Mouse (Mus musculus): ENCODE data around the gene Nol8. TPM values are rescaled to one million over a fixed set of nuclear protein-coding genes. Genes with fewer than 3 reads are reported as not detected.

Nol8 gene
- polyA plus RNA-seq (2012; rRNA removed) = 10.6 and 11.3 TPM in 2 replicates

DNA sequence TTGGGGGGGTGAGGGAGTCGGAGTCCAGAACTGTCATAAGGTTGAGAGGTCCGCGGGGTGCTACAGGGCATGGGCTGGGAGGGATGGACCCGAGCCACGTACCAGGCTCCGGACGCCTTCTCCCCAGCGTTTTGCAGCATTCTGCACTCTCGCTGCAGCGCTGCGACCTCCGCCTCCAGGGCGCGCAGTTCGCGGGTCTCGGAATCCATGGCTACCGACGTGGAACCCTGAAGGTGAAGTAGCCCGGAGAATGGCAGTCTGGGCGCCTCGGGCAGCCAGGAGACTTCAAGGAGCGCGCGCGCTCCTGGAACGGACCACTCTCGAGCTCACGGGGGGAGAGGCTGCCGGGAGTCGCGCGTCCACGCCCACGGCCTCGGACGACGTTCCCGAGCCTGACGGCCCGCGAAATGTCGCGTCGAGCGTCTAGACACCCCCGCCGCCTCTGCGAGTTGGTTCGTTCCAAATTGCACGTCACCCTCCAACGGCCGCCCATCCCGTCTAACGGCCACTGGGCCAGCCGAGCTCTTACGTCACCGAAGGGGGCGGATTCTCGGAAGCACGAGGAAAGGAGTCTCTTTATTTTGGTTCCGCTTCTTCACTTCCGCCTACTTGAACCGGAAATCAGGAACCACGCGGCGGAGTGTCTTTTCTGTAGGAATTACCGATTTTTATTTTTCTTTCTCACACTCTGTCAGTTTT, at the start of gene Nol8, which contains the start of gene Cenpp:
TSS of gene Nol8 (plus strand) at position 598 of the 699 bp plus-strand sequence.
TSS of gene Cenpp (minus strand) at position 305 of the 699 bp plus-strand sequence.
- no peaks in the 10 kb centered on the region for H3K4me1 ChIP-seq (ENCODE audit: control insufficient read depth, insufficient read depth, low read length)
- TF ChIP-seq POLR2A (IDR thresholded peaks at IDR 0.05; ENCODE audit: extremely low read depth, insufficient read depth, low read length) (no peak), CTCF (IDR thresholded peaks at IDR 0.05; ENCODE audit: extremely low read depth, insufficient read depth, low read length) (no peak)

DNA sequence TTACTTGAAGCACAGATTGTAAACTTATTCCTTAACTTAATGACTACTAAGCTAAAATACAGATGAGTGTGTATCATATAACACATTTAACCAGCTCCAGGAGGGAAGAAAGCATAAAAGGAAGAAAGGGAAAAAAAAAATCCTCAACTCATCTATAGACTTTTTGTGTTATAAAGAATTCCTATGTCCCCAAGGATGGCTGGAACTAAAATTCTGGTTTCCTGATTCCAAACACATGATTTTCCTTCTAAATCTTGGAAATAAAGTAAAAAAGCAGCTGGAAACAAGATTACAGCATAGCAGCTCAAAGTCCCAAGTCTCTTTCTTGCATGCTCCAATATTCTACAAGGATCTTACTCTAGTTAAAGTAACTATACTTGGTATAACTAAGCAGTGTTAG, 49.3 kb upstream of the Nol8 start:
- TF ChIP-seq POLR2A (IDR thresholded peaks at IDR 0.05; ENCODE audit: extremely low read depth, insufficient read depth, low read length) = no peak
- no peak for TF ChIP-seq CTCF (IDR thresholded peaks at IDR 0.05; ENCODE audit: extremely low read depth, insufficient read depth, low read length)
- Histone ChIP-seq H3K4me3 (ENCODE audit: insufficient read depth, low read length) (no peak overlapping the region), H3K4me1 (ENCODE audit: control insufficient read depth, insufficient read depth, low read length) (no peaks in the 10 kb centered on the region), H3K27ac (ENCODE audit: insufficient read depth, low read length) (no peak overlapping the region)

More for the DNA sequence above, at the start of gene Nol8, which contains the start of gene Cenpp:
- Histone ChIP-seq H3K4me3 (ENCODE audit: insufficient read depth, low read length) (peak within 1 kb of the TSS; percentile 48), H3K27ac (ENCODE audit: insufficient read depth, low read length) (no peak within 1 kb of the TSS)

DNA sequence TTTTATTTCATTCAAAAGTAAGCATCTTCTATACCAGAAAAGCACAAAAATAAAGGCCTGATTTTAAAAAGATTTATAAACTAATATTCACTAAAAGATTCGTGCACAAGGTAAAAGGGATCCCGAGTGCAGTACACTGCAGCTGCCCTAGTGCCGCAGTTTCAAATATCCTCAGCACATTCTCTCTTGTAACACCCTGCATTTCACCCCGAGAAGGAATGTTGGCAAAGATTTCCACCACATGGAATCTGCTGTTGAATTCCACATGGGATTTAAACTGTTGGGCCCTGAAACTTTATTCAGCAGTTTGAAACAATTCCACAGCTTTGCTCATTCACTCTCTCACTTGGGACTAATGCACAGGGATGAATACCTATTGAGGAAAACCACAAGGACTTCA, 45.2 kb upstream of the Nol8 start, which contains the start of gene Ogn:
TSS of gene Ogn (plus strand) at position 333 of the 400 bp plus-strand sequence.
- H3K4me1 ChIP-seq (ENCODE audit: control insufficient read depth, insufficient read depth, low read length) = no peaks in the 10 kb centered on the region
- TF ChIP-seq POLR2A (IDR thresholded peaks at IDR 0.05; ENCODE audit: extremely low read depth, insufficient read depth, low read length) (no peak), CTCF (IDR thresholded peaks at IDR 0.05; ENCODE audit: extremely low read depth, insufficient read depth, low read length) (no peak)
- no peak within 1 kb of the TSS for H3K27ac ChIP-seq (ENCODE audit: insufficient read depth, low read length)
- no peak within 1 kb of the TSS for H3K4me3 ChIP-seq (ENCODE audit: insufficient read depth, low read length)

DNA sequence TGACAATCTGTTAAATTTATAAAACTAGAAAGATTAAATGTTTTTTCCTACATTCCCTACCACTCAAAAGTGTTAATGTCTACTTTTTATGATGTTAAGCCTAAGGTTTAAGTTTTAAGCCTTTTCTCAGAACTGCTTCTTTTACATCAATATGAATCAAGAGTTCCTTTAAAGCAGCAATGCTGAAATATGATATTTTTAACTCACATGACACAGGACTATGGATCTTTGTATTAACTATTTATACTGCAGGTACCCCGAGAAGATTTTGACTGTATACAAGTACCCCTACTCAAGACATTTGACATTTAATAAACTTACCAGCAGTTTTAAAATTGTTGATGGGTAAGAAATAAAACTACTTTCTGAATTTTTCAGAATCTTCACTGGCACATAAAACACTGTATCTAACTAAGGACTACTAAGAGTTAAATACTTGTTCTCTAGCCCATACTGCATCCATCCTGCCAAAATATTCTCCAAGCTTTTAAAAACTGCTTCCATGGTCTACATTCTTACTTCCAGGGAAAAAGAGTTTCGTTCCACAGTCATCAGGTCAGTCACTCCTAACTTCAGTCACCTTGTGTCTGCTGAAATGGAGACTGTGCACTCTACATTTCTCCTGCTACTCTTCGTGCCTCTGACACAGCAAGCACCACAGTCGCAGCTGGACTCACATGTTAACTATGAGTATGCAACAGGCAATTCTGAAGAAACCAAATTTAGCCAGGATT, 44.1 kb upstream of the Nol8 start:
- Histone ChIP-seq H3K4me3 (ENCODE audit: insufficient read depth, low read length) (no peak overlapping the region), H3K27ac (ENCODE audit: insufficient read depth, low read length) (no peak overlapping the region), H3K4me1 (ENCODE audit: control insufficient read depth, insufficient read depth, low read length) (no peaks in the 10 kb centered on the region)
- no peak for TF ChIP-seq POLR2A (IDR thresholded peaks at IDR 0.05; ENCODE audit: extremely low read depth, insufficient read depth, low read length)
- TF ChIP-seq CTCF (IDR thresholded peaks at IDR 0.05; ENCODE audit: extremely low read depth, insufficient read depth, low read length) = no peak

DNA sequence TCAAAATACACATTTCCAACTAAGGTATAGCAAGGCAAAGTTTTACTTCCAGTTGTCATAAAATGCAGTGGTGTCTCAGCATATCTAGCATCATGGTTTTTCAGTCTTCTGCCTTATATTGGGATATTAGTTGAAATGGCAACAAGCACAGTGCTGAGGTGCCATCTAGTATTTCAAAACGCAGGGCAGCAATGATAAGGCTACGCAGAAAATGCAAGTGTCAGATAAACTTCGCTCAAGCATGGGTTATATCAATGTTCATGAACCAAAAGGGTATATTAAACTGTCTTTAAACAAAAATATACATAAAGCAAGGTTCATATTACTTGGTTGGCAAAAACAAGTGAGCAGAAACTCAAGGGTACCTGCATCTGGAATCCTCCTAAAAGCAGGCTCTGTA, 35.9 kb upstream of the Nol8 start:
- Histone ChIP-seq H3K4me3 (ENCODE audit: insufficient read depth, low read length) (no peak overlapping the region), H3K4me1 (ENCODE audit: control insufficient read depth, insufficient read depth, low read length) (no peaks in the 10 kb centered on the region), H3K27ac (ENCODE audit: insufficient read depth, low read length) (no peak overlapping the region)
- TF ChIP-seq POLR2A (IDR thresholded peaks at IDR 0.05; ENCODE audit: extremely low read depth, insufficient read depth, low read length) (no peak), CTCF (IDR thresholded peaks at IDR 0.05; ENCODE audit: extremely low read depth, insufficient read depth, low read length) (no peak)

DNA sequence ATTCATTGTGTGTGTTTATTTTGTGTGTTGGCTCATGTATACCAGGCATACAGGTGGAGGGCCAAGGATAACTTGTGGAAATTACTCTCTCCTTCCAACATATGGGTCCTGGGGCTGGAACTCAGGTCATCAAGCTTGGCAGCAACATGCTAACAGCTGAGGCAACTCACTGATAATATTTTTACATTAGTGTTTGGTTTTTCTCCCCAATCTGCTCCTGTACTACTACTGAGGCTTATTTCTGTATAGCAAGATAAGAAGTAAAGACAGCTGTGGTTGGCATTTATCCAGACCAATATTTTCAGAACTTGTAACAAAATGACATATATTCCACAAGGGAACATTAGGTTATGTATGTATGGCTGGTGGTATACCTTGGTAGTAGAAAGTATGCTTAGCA, 34.5 kb upstream of the Nol8 start:
- no peaks in the 10 kb centered on the region for H3K4me1 ChIP-seq (ENCODE audit: control insufficient read depth, insufficient read depth, low read length)
- TF ChIP-seq CTCF (IDR thresholded peaks at IDR 0.05; ENCODE audit: extremely low read depth, insufficient read depth, low read length) = no peak
- TF ChIP-seq POLR2A (IDR thresholded peaks at IDR 0.05; ENCODE audit: extremely low read depth, insufficient read depth, low read length) = no peak
- no peak overlapping the region for H3K4me3 ChIP-seq (ENCODE audit: insufficient read depth, low read length)
- H3K27ac ChIP-seq (ENCODE audit: insufficient read depth, low read length) = no peak overlapping the region

DNA sequence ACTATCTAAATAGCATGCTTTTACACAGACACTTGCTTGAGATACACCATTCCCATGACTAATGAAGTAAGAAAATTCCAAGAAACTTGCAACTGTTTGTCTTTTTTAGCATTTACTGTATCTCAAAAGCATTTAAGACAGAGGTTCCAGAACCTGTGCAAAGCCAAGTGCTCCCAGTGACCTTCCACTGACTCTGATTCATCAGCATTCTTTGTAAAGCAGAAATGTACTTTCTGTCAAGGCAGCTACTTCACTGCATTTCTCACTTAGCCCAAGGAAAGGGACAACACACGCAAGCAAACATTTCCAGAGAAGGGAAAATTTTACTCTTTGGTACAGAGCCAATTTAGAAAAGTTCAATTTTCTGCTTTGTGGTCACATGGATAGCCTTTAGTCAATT, 29.7 kb upstream of the Nol8 start:
- H3K4me1 ChIP-seq (ENCODE audit: control insufficient read depth, insufficient read depth, low read length) = no peaks in the 10 kb centered on the region
- TF ChIP-seq POLR2A (IDR thresholded peaks at IDR 0.05; ENCODE audit: extremely low read depth, insufficient read depth, low read length) (no peak), CTCF (IDR thresholded peaks at IDR 0.05; ENCODE audit: extremely low read depth, insufficient read depth, low read length) (no peak)
- H3K27ac ChIP-seq (ENCODE audit: insufficient read depth, low read length) = no peak overlapping the region
- no peak overlapping the region for H3K4me3 ChIP-seq (ENCODE audit: insufficient read depth, low read length)

DNA sequence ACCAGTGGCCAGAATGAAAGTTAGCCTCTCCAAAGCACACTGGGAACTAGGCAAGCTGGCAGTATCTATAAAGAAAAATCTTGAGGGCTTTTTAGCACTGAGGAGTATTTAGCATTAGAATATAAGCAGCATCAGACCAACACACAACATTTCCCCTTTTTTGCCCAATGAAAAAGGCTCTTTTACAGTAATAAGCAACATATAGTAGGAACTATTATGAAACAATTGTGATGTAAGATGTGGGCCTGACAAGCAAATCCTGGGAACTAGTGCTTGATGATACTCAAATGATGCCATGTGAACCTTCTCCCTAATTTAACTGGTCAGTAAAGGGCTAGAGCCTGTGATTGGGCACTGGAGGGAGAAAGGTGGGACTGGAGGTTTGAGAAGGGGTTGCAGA, 24.7 kb upstream of the Nol8 start:
- H3K4me3 ChIP-seq (ENCODE audit: insufficient read depth, low read length) = no peak overlapping the region
- H3K27ac ChIP-seq (ENCODE audit: insufficient read depth, low read length) = no peak overlapping the region
- H3K4me1 ChIP-seq (ENCODE audit: control insufficient read depth, insufficient read depth, low read length) = no peaks in the 10 kb centered on the region
- no peak for TF ChIP-seq CTCF (IDR thresholded peaks at IDR 0.05; ENCODE audit: extremely low read depth, insufficient read depth, low read length)
- TF ChIP-seq POLR2A (IDR thresholded peaks at IDR 0.05; ENCODE audit: extremely low read depth, insufficient read depth, low read length) = no peak

DNA sequence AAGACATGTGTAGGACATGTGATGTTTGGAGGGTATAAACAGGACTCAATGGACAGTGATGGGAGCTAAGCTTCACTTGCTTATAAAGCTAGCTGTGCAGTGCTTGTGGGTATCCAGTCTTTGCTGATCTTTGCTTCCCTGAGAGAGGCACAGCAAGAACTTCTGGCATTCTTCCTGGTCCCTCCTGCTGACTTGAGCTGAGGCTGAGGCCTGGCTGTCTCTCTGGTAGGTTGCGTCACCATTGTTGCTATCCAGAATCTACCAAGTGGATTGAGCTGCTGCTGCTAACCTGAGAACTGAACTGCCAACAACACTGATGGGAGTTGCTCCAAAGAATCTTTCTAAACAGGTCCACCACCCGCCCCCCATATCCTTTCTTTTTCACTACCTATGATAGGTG, 23.8 kb upstream of the Nol8 start:
- Histone ChIP-seq H3K4me3 (ENCODE audit: insufficient read depth, low read length) (no peak overlapping the region), H3K4me1 (ENCODE audit: control insufficient read depth, insufficient read depth, low read length) (no peaks in the 10 kb centered on the region), H3K27ac (ENCODE audit: insufficient read depth, low read length) (no peak overlapping the region)
- TF ChIP-seq CTCF (IDR thresholded peaks at IDR 0.05; ENCODE audit: extremely low read depth, insufficient read depth, low read length) = no peak
- no peak for TF ChIP-seq POLR2A (IDR thresholded peaks at IDR 0.05; ENCODE audit: extremely low read depth, insufficient read depth, low read length)

DNA sequence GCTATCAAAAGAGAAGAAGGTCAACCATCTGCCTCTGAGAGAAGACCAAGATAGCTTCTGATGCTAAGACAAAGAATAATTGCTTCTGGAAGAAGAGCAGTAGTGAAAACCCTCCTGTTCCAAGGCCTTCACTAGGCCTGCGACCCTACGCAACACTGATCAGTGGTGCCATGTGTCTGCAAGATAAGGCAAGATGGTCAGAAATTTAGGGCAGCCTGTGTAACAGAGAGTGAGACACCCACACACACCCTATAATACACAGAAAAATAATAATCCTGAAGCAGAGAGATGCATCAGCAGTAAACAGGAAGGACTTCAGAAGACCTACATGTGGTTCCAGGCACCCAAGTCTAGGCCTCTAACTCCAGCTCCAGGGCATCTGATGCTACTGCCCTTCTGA, 12.9 kb upstream of the Nol8 start:
- Histone ChIP-seq H3K27ac (ENCODE audit: insufficient read depth, low read length) (no peak overlapping the region), H3K4me1 (ENCODE audit: control insufficient read depth, insufficient read depth, low read length) (no peaks in the 10 kb centered on the region), H3K4me3 (ENCODE audit: insufficient read depth, low read length) (no peak overlapping the region)
- no peak for TF ChIP-seq CTCF (IDR thresholded peaks at IDR 0.05; ENCODE audit: extremely low read depth, insufficient read depth, low read length)
- TF ChIP-seq POLR2A (IDR thresholded peaks at IDR 0.05; ENCODE audit: extremely low read depth, insufficient read depth, low read length) = no peak
